Mouse (Mus musculus) layer of hippocampus, postnatal 14 days (tissue): ENCODE measurements around the gene Dguok. TPM values are rescaled to one million over a fixed set of nuclear protein-coding genes. Genes with fewer than 3 reads are reported as not detected.

Source experiments
- DNase-seq, 2 experiments: peaks; one replicate each; pipeline ENCODE4 v3.0.0; 2021 to 2022; ENCODE audit warnings: low spot score in 2 of 2, mixed read lengths in 1 of 2
- total RNA-seq, 2 experiments: library from RNA; stranded (reverse); gene quantifications; 2 replicates each; pipeline ENCODE4 v1.2.3; 2021

The Dguok gene
- total RNA-seq, 2 experiments from 2014 or later = 28.1 to 28.7 TPM

GRCm38 (mm10) chr6:83435174-83435573, 71.6 kb downstream of the Dguok start:
- DNase-seq = no peak

GRCm38 (mm10) chr6:83433546-83433945, 73.2 kb downstream of the Dguok start:
- no peak for DNase-seq

GRCm38 (mm10) chr6:83432966-83433365, 73.8 kb downstream of the Dguok start:
- DNase-seq = no peak

Other genes starting within 250 kb of the Dguok start
- gene Mthfd2, start 181.1 kb downstream of the Dguok start, total RNA-seq = 10 to 100 TPM in 1 of 2 experiments, 1 to 10 TPM in 1; 8.5 to 10.5 TPM
- gene Mob1a, start 181.0 kb downstream of the Dguok start, total RNA-seq = 10 to 100 TPM; 22.1 to 23.1 TPM
- 10 to 100 TPM; 45.4 to 54.7 TPM for gene Bola3, start 157.8 kb downstream of the Dguok start, total RNA-seq
- 100 to 1,000 TPM in 1 of 2 experiments, 10 to 100 TPM in 1; 97.1 to 102 TPM for gene Tet3, start 47.9 kb downstream of the Dguok start, total RNA-seq
- gene Actg2, start 29.3 kb upstream of the Dguok start, total RNA-seq = under 1 TPM in 1 of 2 experiments, not detected in 1; 0.51 TPM
- gene Stambp, start 65.8 kb upstream of the Dguok start, total RNA-seq = 10 to 100 TPM; 31.7 to 36.2 TPM
- gene Clec4f, start 149.2 kb upstream of the Dguok start, total RNA-seq = not detected
- not detected for gene Cd207, start 170.9 kb upstream of the Dguok start, total RNA-seq
- not detected for gene Vax2, start 204.3 kb upstream of the Dguok start, total RNA-seq
- gene Atp6v1b1, start 236.0 kb upstream of the Dguok start, total RNA-seq = under 1 TPM in 1 of 2 experiments, not detected in 1; 0.45 TPM